Mouse (Mus musculus): ENCODE results near the gene Crybg3. TPM values are rescaled to one million over a fixed set of nuclear protein-coding genes. Genes with fewer than 3 reads are reported as not detected.

Crybg3 gene
- polyA plus RNA-seq, 1 experiment from 2014 or later = 23.3 TPM

DNA sequence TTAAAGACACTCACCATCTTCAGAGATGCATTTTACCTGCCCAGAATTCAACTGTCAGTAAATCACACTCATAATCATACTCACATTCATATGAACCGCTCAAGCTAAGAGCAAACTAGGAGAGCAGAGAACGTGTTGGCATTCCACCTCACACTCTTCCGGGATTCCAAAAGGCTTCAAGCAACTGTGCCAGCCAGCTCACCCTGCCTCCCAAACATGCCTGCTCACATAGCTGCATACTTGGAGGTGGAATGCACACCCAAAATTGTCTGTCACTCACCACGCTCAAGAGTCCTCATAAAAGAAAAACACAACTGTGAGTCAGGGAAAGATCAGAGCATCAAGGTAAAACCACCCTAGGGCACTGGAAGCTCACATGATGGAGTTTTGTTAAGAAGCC lies 34.3 kb downstream of the Crybg3 start:
- 99% methylated on average over 4 of the region's 4 CpGs for WGBS (ENCODE audit: missing documents)

DNA sequence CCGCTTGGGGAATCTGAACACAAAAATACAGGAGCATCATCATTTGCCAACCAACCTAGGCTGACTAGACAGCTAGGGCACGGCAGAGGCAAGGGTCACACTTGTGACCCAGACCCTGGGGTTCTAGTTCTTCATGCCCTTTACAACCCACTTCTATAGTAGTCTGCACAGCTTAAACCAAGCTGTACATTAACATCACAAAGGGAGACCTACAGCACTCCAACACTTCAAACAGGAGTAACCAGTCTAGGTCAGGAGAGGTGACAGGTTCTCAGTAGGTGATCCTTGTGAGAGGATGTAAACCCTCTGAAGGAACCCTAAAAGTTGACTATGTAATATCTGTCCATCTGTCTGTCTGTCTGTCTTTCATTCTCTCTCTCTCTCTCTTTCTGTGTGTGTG lies 35.1 kb downstream of the Crybg3 start:
- 100% methylated on average over 2 of the region's 2 CpGs for WGBS (ENCODE audit: missing documents)
- Histone ChIP-seq H3K4me3 (ENCODE audit: inconsistent target) (no peak overlapping the region), H3K27ac (no peak overlapping the region), H3K79me2 (ENCODE audit: inconsistent target) (peaks cover 34% of the 10 kb centered on the region; the same call in 1 of the 2 replicates), H3K36me3 (ENCODE audit: inconsistent target) (peaks cover 9% of the 10 kb centered on the region; the same call in 1 of the 2 replicates)

More for the DNA sequence above, 34.3 kb downstream of the Crybg3 start:
- Histone ChIP-seq H3K79me2 (ENCODE audit: inconsistent target) (peaks cover 34% of the 10 kb centered on the region; the same call in 1 of the 2 replicates), H3K4me3 (ENCODE audit: inconsistent target) (no peak overlapping the region), H3K36me3 (ENCODE audit: inconsistent target) (peaks cover 9% of the 10 kb centered on the region; the same call in 1 of the 2 replicates), H3K27ac (no peak overlapping the region)

DNA sequence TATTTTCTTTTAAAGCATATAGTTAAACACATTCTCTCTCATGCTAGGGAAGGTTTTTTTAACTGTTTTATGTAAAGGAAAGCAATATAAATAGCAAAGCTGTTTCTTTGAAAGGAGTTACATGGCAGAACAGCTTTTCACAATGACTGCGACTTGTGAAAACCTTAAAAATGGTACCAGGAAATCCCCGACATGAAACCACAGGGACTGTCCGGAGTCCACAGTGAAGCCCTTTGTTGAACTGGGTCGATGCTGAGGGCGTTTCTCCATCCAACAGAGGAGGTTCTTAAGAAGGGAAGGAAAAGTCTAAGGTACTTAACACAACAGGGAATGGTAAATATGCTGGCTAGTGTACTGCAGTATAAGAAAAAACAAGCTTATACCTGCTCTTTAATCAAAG lies 36.8 kb downstream of the Crybg3 start:
- Histone ChIP-seq H3K36me3 (ENCODE audit: inconsistent target) (peaks cover 9% of the 10 kb centered on the region; the same call in 1 of the 2 replicates), H3K4me3 (ENCODE audit: inconsistent target) (no peak overlapping the region), H3K27ac (no peak overlapping the region), H3K79me2 (ENCODE audit: inconsistent target) (peaks cover 21% of the 10 kb centered on the region; the same call in 1 of the 2 replicates)
- WGBS (ENCODE audit: missing documents) = 84% methylated on average over 5 of the region's 5 CpGs

DNA sequence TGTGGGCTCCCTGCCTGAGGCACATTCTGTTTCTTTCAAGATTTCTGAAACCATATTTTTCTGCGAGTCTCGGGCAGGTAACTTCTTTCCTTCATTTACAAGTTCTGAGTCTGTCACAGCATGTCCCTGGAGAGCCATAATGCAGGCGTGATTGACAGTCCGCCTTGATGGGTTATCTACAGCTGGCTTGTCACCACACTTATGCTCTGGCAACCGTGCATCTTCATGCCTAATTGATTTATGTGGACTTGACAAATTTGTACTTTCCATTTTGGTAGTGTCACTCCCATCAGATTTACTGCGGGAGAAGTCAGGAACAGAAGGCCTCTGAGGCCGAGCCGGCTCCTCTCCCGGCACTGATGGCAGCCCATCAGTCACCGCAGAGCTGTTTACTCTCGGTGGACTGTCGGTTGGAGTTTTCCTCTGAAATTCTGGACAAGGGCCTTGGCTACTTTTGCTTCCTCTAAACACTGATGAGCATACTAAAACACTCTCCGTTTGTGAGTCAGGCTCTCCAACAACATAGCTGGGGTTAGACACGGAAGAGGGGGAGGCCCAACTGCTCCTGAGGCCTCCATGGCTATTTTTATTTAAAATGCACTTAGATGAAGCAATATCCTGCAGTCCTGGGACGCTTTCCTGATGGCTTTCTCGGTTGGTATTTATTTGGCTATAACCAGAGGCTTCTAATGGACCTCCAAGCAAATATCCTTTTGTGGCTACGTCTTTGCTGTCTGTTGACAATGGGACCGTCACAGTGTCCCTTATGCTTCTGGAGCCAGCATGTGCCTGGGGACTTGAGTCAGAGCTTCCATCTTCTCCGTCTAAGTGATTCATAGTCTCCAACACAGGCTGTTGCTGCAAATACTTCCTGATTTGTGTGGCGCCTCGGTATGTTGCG lies 41.2 kb downstream of the Crybg3 start:
- Histone ChIP-seq H3K27ac (peak overlapping the region; percentile 21), H3K79me2 (ENCODE audit: inconsistent target) (no peaks in the 10 kb centered on the region), H3K36me3 (ENCODE audit: inconsistent target) (peaks cover 13% of the 10 kb centered on the region; the same call in 1 of the 2 replicates), H3K4me3 (ENCODE audit: inconsistent target) (no peak overlapping the region)
- WGBS (ENCODE audit: missing documents) = 70% methylated on average over 21 of the region's 22 CpGs

DNA sequence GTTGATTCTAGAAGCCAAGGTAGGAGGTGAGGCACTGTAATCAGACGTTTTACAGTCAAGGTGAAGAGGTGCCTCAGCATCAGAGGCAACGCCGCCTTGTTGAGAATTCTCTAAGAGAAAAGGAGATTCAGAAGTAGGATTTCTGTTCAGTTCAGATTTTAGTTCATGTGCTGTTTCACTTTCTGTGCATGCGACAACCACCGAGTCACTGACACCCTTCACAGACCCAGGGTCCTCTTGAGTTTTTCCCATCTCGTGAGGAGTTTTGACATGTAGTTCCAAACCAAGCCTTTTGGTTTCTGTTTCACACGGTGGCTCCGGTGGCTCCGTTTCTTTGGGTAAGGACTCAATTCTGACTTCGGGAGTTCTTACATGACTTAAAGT lies 41.9 kb downstream of the Crybg3 start:
- Histone ChIP-seq H3K27ac (peak overlapping the region; percentile 21; the same call in 1 of the 2 replicates), H3K79me2 (ENCODE audit: inconsistent target) (no peaks in the 10 kb centered on the region), H3K4me3 (ENCODE audit: inconsistent target) (no peak overlapping the region), H3K36me3 (ENCODE audit: inconsistent target) (peaks cover 10% of the 10 kb centered on the region; the same call in 1 of the 2 replicates)
- WGBS (ENCODE audit: missing documents) = 96% methylated on average over 10 of the region's 10 CpGs

DNA sequence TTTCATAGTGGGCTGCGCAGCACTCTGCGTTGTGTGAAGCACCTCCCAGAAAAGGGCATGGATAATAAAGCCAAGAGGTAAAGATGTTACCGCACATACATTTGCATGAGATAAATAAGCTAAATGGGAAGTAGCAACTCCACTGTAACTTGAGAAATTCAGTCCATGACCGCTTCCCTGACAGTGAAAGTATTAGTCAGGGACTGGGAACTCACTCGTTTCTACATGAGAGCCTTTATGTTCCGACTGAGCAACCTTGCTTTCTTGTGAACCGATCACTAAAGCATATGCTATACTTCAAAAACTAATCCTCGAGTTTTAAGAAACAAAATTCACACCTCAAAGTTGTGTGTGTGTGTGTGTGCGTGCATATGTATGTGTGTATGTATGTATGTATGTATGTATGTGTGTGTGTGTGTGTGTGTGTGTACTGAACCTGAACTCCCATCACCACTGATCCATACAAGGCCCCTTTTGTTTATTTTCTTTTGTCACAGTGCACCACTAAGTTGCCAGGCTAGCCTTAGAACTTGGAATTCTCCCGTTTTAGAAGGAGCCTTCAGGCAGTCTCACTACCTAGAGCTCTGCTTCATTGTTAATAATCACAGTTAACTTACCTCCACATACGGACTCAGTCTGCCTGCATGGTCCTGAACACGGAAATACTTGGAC lies 47.2 kb downstream of the Crybg3 start:
- H3K79me2 ChIP-seq (ENCODE audit: inconsistent target) = no peaks in the 10 kb centered on the region
- H3K27ac ChIP-seq = no peak overlapping the region
- H3K36me3 ChIP-seq (ENCODE audit: inconsistent target) = 0 out of 2 replicates have a peak, but pooled peaks cover 8% of the 10 kb centered on the region
- no peak overlapping the region for H3K4me3 ChIP-seq (ENCODE audit: inconsistent target)
- WGBS (ENCODE audit: missing documents) = 92% methylated on average over 11 of the region's 12 CpGs

DNA sequence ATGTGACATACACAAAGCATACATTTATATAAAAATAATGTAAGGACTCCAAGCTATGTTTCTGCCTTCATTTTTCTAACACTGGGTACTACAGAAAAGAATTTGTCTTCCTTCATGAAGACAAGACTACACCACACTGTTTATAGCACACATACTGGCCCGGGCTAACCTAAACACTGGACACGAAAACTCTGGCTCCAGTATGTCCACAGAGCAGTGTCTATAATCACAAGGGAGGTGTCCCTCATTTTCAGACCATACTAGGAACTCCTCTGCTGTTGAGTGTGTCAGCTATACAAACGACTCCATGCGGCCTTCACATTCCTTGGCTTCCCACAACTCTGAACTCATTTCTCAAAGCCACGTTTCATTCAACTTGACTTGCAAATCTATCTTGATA lies 49.3 kb downstream of the Crybg3 start:
- 97% methylated on average over 5 of the region's 5 CpGs for WGBS (ENCODE audit: missing documents)
- no peaks in the 10 kb centered on the region for H3K36me3 ChIP-seq (ENCODE audit: inconsistent target)
- no peak overlapping the region for H3K27ac ChIP-seq
- H3K4me3 ChIP-seq (ENCODE audit: inconsistent target) = no peak overlapping the region
- H3K79me2 ChIP-seq (ENCODE audit: inconsistent target) = no peaks in the 10 kb centered on the region

DNA sequence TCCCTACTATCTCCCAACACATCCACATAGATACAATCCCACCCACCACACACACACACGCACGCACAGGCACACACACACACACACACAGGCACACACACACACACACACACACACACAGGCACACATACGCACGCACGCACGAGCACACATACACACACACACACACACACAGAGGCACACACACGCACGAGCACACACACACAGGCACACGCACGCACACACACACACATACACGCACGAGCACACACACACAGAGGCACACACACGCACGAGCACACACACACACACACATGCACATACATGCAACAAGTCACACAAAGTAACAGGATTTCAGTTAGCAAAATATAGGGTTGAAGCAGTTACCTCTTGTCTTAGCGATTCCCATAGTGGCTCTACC lies 51.1 kb downstream of the Crybg3 start:
- Histone ChIP-seq H3K79me2 (ENCODE audit: inconsistent target) (no peaks in the 10 kb centered on the region), H3K4me3 (ENCODE audit: inconsistent target) (no peak overlapping the region), H3K27ac (no peak overlapping the region), H3K36me3 (ENCODE audit: inconsistent target) (no peaks in the 10 kb centered on the region)
- 93% methylated on average over 3 of the region's 15 CpGs for WGBS (ENCODE audit: missing documents)

DNA sequence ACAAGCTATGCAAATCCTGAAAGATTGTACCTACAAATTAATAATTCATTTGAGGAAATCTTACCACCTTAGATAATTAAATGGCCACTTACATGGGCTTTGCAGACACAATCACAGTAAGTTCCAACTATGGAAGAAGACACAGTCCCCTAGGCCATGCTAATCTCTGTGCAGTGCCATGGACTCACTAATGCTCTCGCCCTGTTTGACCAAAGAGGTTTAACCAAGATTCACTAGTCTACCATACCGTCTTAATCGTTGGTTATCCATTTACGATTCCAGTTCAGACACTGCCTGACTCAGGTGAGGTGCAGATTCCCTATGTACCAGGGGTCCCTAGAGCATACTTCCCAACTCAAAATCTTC lies 52.2 kb downstream of the Crybg3 start:
- Histone ChIP-seq H3K4me3 (ENCODE audit: inconsistent target) (no peak overlapping the region), H3K79me2 (ENCODE audit: inconsistent target) (no peaks in the 10 kb centered on the region), H3K36me3 (ENCODE audit: inconsistent target) (no peaks in the 10 kb centered on the region)

DNA sequence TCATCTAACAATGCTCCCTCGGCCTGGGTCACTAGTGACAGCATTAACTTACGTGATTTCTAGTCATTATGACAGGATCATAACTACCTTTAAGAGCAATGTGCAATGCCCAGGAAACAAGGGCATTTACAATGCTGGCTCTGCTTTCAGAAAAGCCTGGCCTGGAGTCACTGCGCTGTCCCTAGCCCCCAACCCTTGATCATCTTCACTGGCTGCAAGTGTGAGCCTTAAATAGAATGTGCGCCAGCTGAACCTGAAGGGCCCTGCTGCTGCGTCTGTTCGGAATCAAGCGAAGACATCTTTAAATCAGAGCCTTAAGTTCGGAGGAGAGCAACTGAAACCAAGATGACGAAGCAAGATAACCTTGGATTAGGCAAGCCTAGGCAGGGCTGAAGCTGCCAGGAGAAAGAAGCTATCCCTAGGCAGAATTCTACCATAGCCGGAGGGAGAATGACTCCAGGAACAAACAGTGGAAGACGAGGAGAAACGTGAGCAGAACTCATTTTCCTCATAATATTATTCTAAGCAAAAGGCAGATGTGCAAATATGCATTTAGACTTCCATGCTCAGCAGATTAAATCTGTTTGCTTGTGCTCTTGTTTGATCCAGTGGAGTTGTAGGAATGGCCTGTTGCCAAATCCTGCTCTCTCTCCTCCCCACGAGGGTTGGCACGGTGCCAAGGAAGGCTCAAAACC lies 52.7 kb downstream of the Crybg3 start:
- 90% methylated on average over 14 of the region's 14 CpGs for WGBS (ENCODE audit: missing documents)
- H3K4me3 ChIP-seq (ENCODE audit: inconsistent target) = no peak overlapping the region
- H3K79me2 ChIP-seq (ENCODE audit: inconsistent target) = no peaks in the 10 kb centered on the region
- H3K36me3 ChIP-seq (ENCODE audit: inconsistent target) = 0 out of 2 replicates have a peak, but pooled peaks cover 5% of the 10 kb centered on the region
- no peak overlapping the region for H3K27ac ChIP-seq

More for the DNA sequence above, 52.2 kb downstream of the Crybg3 start:
- 98% methylated on average over 4 of the region's 4 CpGs for WGBS (ENCODE audit: missing documents)
- H3K27ac ChIP-seq = no peak overlapping the region

DNA sequence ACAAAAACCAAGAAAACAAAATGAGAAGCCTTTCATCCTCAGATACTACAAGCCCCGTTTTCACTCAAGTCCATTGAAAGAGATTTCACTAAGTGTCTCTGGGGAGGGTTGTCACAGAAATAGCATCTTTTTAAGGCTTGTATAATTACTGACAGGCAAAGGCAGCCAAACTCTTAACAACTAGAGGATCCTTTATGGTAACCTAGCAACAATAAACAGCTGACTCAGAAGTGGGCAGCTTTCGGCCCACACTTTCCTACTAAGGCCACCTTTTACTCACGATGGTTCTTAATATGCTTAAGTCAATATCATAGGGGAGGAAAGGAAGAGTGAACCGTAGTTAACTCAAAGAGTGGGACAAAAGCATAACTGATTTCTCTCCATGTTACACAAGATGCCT lies 53.3 kb downstream of the Crybg3 start:
- no peak overlapping the region for H3K27ac ChIP-seq
- WGBS (ENCODE audit: missing documents) = 93% methylated on average over 4 of the region's 4 CpGs

DNA sequence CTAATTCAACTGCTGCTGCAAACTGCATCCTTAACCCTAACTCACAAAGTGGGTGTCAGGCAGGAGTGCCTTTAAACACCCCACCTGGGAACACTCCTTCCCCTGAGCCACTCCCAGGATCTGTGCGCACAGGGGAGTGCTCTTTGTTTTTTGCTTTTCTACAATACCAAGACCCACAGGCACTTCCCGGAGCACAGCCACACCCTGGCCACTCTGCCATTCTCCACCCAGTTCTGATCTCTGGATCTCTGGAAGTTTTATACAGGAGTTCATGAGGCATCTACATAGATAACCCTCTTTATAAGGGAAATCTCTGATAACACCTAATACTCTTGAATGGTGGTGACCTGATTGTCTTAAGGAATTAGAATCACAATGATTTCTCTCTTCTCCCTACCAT lies 55.4 kb downstream of the Crybg3 start:
- Histone ChIP-seq H3K36me3 (ENCODE audit: inconsistent target) (0 out of 2 replicates have a peak, but pooled peaks cover 17% of the 10 kb centered on the region), H3K4me3 (ENCODE audit: inconsistent target) (no peak overlapping the region), H3K79me2 (ENCODE audit: inconsistent target) (no peaks in the 10 kb centered on the region), H3K27ac (no peak overlapping the region)
- WGBS (ENCODE audit: missing documents) = 94% methylated on average over 2 of the region's 2 CpGs

More for the DNA sequence above, 53.3 kb downstream of the Crybg3 start:
- Histone ChIP-seq H3K36me3 (ENCODE audit: inconsistent target) (0 out of 2 replicates have a peak, but pooled peaks cover 11% of the 10 kb centered on the region), H3K4me3 (ENCODE audit: inconsistent target) (no peak overlapping the region), H3K79me2 (ENCODE audit: inconsistent target) (no peaks in the 10 kb centered on the region)

DNA sequence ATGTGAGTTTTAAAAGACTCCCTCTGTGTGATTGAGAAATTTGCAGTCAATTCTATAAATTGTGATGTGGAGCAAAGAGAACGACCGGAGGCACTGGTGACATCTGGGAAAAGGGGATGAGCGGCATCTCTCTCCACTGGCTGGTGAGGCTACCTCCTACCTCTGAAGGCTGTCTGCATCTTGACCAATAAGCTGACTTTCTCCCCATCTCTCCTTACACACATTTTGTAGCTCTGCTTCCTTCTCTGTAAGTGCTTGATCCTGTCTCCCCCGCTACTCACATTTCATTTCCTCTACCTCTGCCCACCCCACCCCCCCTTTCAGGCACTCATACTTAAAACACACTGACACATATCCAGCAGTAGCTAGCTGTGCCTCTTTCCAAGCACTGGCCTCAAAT lies 59.4 kb downstream of the Crybg3 start:
- 89% methylated on average over 4 of the region's 4 CpGs for WGBS (ENCODE audit: missing documents)
- peaks cover 22% of the 10 kb centered on the region for H3K36me3 ChIP-seq (ENCODE audit: inconsistent target)
- no peak overlapping the region for H3K27ac ChIP-seq
- H3K4me3 ChIP-seq (ENCODE audit: inconsistent target) = no peak overlapping the region
- H3K79me2 ChIP-seq (ENCODE audit: inconsistent target) = no peaks in the 10 kb centered on the region

DNA sequence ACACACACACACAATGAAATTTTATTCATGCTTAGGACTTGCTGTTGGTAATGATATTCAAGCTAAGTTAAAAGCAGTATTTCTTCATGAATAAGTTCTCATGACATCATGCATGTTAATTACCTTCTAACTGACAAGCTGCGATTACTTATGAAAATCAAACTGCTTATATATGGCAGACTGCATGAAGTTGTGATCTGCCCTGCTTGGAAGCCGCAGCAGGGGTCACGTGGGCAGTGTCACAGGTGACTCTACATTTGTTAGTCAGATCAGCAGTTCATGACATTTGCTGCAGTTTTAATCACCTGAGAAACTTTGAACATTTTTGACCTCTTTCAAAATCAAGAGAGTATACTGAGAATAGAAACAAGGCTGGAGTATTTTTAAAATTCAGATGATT lies 59.8 kb downstream of the Crybg3 start:
- Histone ChIP-seq H3K79me2 (ENCODE audit: inconsistent target) (no peaks in the 10 kb centered on the region), H3K36me3 (ENCODE audit: inconsistent target) (peaks cover 27% of the 10 kb centered on the region), H3K4me3 (ENCODE audit: inconsistent target) (no peak overlapping the region), H3K27ac (no peak overlapping the region)
- 92% methylated on average over 3 of the region's 3 CpGs for WGBS (ENCODE audit: missing documents)
